Mouse (Mus musculus): Measurements from ENCODE around the gene Tbc1d9.

- TF ChIP-seq CTCF (IDR thresholded peaks at IDR 0.05; ENCODE audit: borderline replicate concordance, insufficient read depth, low read length) (no peak), POLR2A (IDR thresholded peaks at IDR 0.05; ENCODE audit: low read depth, low read length) (no peak)
These were observed 20.6 kb upstream of the Tbc1d9 start for GRCm38 (mm10) chr8:83144601-83145000.
